8 mouse cellular contexts compared by ENCODE assay signal in genomic region chr3:126693302-126693701, GRCm38 (mm10).
A peak's percentile ranks its signal among the peaks of the same experiment; 100 is the strongest.
DNase-seq lines count a peak whose midpoint lies in the region; ATAC-seq and TF ChIP-seq lines count a peak whose summit lies in the region.

No protein-coding gene starts in this region.

- no peak for TF ChIP-seq RAD21 in MEL (IDR thresholded peaks at IDR 0.05; ENCODE audit: low read depth, low read length)

- peaks cover 16% of the 10 kb centered on the region for H3K4me1 ChIP-seq in hindbrain, embryonic 15.5 days (replicated peaks)
- H3K4me1 ChIP-seq in hindbrain, embryonic 10.5 days (replicated peaks), result peaks cover 38% of the 10 kb centered on the region
- no peaks in the 10 kb centered on the region for H3K4me1 ChIP-seq in MEL (ENCODE audit: control insufficient read depth in 1 of 2, insufficient read depth in 2 of 2, low read length in 2 of 2)

- no peak for TF ChIP-seq CTCF in MEL (IDR thresholded peaks at IDR 0.05 in 2 of 3, conservative IDR thresholded peaks at IDR 0.05 in 1 of 3; ENCODE audit: control insufficient read depth in 1 of 3, insufficient read depth in 1 of 3, low read depth in 2 of 3, low read length in 3 of 3, poor library complexity in 1 of 3, severe bottlenecking in 1 of 3)

- 0 out of 2 replicates have a peak overlapping the region, but pooled peaks have one; percentile 6 for H3K4me2 ChIP-seq in hindbrain, embryonic 15.5 days

- no peak overlapping the region for H3K4me3 ChIP-seq in hindbrain, embryonic 15.5 days
- H3K4me3 ChIP-seq in hindbrain, embryonic 10.5 days, result no peak overlapping the region
- H3K4me3 ChIP-seq in MEL (ENCODE audit: control insufficient read depth in 1 of 2, insufficient read depth in 1 of 2, low read depth in 2 of 2, low read length in 2 of 2), result peak overlapping the region; percentile 63 to 74

- peak overlapping the region; percentile 36; the same call in 1 of the 2 replicates for H3K27ac ChIP-seq in hindbrain, embryonic 15.5 days (replicated peaks)
- no peak overlapping the region for H3K27ac ChIP-seq in hindbrain, embryonic 10.5 days
- no peak overlapping the region for H3K27ac ChIP-seq in MEL (ENCODE audit: control insufficient read depth, low read depth, low read length)

- H3K9ac ChIP-seq in hindbrain, embryonic 15.5 days, result no peak overlapping the region
- peak overlapping the region; percentile 48; the same call in 1 of the 2 replicates for H3K9ac ChIP-seq in MEL (ENCODE audit: control insufficient read depth, low read depth, low read length, poor library complexity, severe bottlenecking)

- no peaks in the 10 kb centered on the region for H3K9me3 ChIP-seq in hindbrain, embryonic 15.5 days
- H3K9me3 ChIP-seq in hindbrain, embryonic 10.5 days, result no peaks in the 10 kb centered on the region
- no peaks in the 10 kb centered on the region for H3K9me3 ChIP-seq in MEL (replicated peaks; ENCODE audit: insufficient read depth, low read length)

- no peak for ATAC-seq in hindbrain, embryonic 15.5 days (ENCODE audit: low FRiP score, low read depth)

- H3K79me2 ChIP-seq in MEL (ENCODE audit: control insufficient read depth, insufficient read depth, low read length, poor library complexity), result no peaks in the 10 kb centered on the region

- no peak for TF ChIP-seq POLR2A in MEL (IDR thresholded peaks at IDR 0.05; ENCODE audit: control insufficient read depth in 1 of 2, insufficient read depth in 1 of 2, low read depth in 1 of 2, low read length in 2 of 2, poor library complexity in 1 of 2)

- 51% methylated on average over 7 of the region's 7 CpGs for WGBS in hindbrain, embryonic 15.5 days
- 70% methylated on average over 7 of the region's 7 CpGs for WGBS in hindbrain, embryonic 10.5 days

- H3K36me3 ChIP-seq in hindbrain, embryonic 15.5 days, result no peaks in the 10 kb centered on the region
- H3K36me3 ChIP-seq in hindbrain, embryonic 10.5 days, result no peaks in the 10 kb centered on the region
- H3K36me3 ChIP-seq in MEL (ENCODE audit: control insufficient read depth in 1 of 2, insufficient read depth in 2 of 2, low read length in 2 of 2), result no peaks in the 10 kb centered on the region; a peak in 1 of 4 replicates

- intact Hi-C loops in gastrocnemius, postnatal 36 days (cut with DNase I), result no loop called here

- no peak for TF ChIP-seq EP300 in MEL (IDR thresholded peaks at IDR 0.05; ENCODE audit: low read depth in 1 of 2, low read length in 2 of 2)

- H3K27me3 ChIP-seq in hindbrain, embryonic 15.5 days, result no peaks in the 10 kb centered on the region
- H3K27me3 ChIP-seq in hindbrain, embryonic 10.5 days (ENCODE audit: insufficient read depth, poor library complexity, severe bottlenecking), result no peaks in the 10 kb centered on the region
- no peaks in the 10 kb centered on the region for H3K27me3 ChIP-seq in MEL (ENCODE audit: control insufficient read depth in 1 of 2, insufficient read depth in 2 of 2, low read length in 2 of 2)

- DNase-seq in hindbrain, embryonic 10.5 days (ENCODE audit: low spot score), result no peak
- DNase-seq in MEL (ENCODE audit: low read depth, low spot score), result peak; percentile 30
- DNase-seq in gastrocnemius, postnatal 36 days, result peak; percentile 15 to 18
- DNase-seq in kidney, adult 9 months, result peak; percentile 62
- DNase-seq in lung, postnatal 4 days, result peak; percentile 45 to 48
- no peak for DNase-seq in frontal cortex, postnatal 14 days (ENCODE audit: low spot score in 2 of 2)
- no peak for DNase-seq in urinary bladder, postnatal 25 days (ENCODE audit: low spot score)

TF ChIP-seq in MEL, 35 proteins besides CTCF, POLR2A, EP300 and RAD21:
- TF ChIP-seq SMC3 (IDR thresholded peaks at IDR 0.05; ENCODE audit: low read depth, low read length) (no peak), RCOR1 (IDR thresholded peaks at IDR 0.05; ENCODE audit: low read depth, low read length) (no peak), MAFK (IDR thresholded peaks at IDR 0.05; ENCODE audit: borderline replicate concordance, low read depth, low read length) (no peak), TAL1 (IDR thresholded peaks at IDR 0.05; ENCODE audit: low read length) (no peak), CHD2 (IDR thresholded peaks at IDR 0.05; ENCODE audit: low read length) (no peak), MXI1 (IDR thresholded peaks at IDR 0.05; ENCODE audit: low read depth, low read length) (no peak), ZMIZ1 (IDR thresholded peaks at IDR 0.05; ENCODE audit: low read depth, low read length) (no peak), USF1 (IDR thresholded peaks at IDR 0.05; ENCODE audit: low read depth, low read length) (no peak), GABPA (IDR thresholded peaks at IDR 0.05; ENCODE audit: low read depth, low read length) (no peak), ELF1 (IDR thresholded peaks at IDR 0.05; ENCODE audit: low read depth, low read length) (no peak), UBTF (IDR thresholded peaks at IDR 0.05; ENCODE audit: borderline replicate concordance, insufficient read depth, low read depth, low read length) (no peak), KAT2A (conservative IDR thresholded peaks at IDR 0.05; ENCODE audit: low read depth, low read length) (no peak), ZC3H11A (IDR thresholded peaks at IDR 0.05; ENCODE audit: low read depth, low read length) (no peak), ZNF384 (IDR thresholded peaks at IDR 0.05; ENCODE audit: low read depth, low read length) (no peak), MAZ (IDR thresholded peaks at IDR 0.05; ENCODE audit: low read depth, low read length) (no peak), HCFC1 (IDR thresholded peaks at IDR 0.05; ENCODE audit: low read depth, low read length) (no peak), TBP (IDR thresholded peaks at IDR 0.05; ENCODE audit: low read depth, low read length) (no peak), USF2 (IDR thresholded peaks at IDR 0.05; ENCODE audit: borderline replicate concordance in 1 of 2, insufficient read depth in 1 of 2, low read depth in 1 of 2, low read length in 2 of 2) (no peak), POLR2AphosphoS2 (IDR thresholded peaks at IDR 0.05; ENCODE audit: low read length) (no peak)

Comparison
In these comparisons a context has a peak if more than half of its experiments do, and no peak if none do; other contexts are left out.
1. H3K4me3 ChIP-seq: peak in MEL (2 of 2); none in hindbrain, embryonic 15.5 days (single experiment) and hindbrain, embryonic 10.5 days (single experiment).
2. DNase-seq: peak in MEL (single experiment), gastrocnemius, postnatal 36 days (2 of 2), kidney, adult 9 months (single experiment) and lung, postnatal 4 days (2 of 2); none in hindbrain, embryonic 10.5 days (single experiment), frontal cortex, postnatal 14 days (0 of 2) and urinary bladder, postnatal 25 days (single experiment).